Mouse (Mus musculus): Measurements from ENCODE around the gene Smyd3. TPM values are rescaled to one million over a fixed set of nuclear protein-coding genes. Genes with fewer than 3 reads are reported as not detected.
"Not testable (repeated sequence)": the region's sequence is repeated elsewhere in the genome, so short reads cannot be mapped to it uniquely, and the experiment has no call there.

Smyd3 gene
- polyA plus RNA-seq, 1 experiment from 2014 or later, result 5.7 TPM

- Histone ChIP-seq H3K4me2 (peak overlapping the region; percentile 54), H3K4me1 (replicated peaks) (peaks cover 66% of the 10 kb centered on the region), H3K27me3 (no peaks in the 10 kb centered on the region), H3K36me3 (replicated peaks) (no peaks in the 10 kb centered on the region; the same call in none of the 2 replicates), H3K9ac (peak overlapping the region; percentile 10), H3K27ac (replicated peaks) (peak overlapping the region; percentile 82), H3K9me3 (replicated peaks) (no peaks in the 10 kb centered on the region), H3K4me3 (replicated peaks) (no peak overlapping the region)
- no peak for ATAC-seq (ENCODE audit: insufficient read depth)
- 51% methylated on average over 4 of the region's 4 CpGs for WGBS (ENCODE audit: insufficient replicate concordance)
Observed at GRCm38 (mm10) chr1:179551921-179552320, 34.1 kb upstream of the Smyd3 start.

GRCm38 (mm10) chr1:179551336-179551735 is 33.5 kb upstream of the Smyd3 start:
- H3K27ac ChIP-seq (replicated peaks), result peak overlapping the region; percentile 82
- peaks cover 66% of the 10 kb centered on the region for H3K4me1 ChIP-seq (replicated peaks)
- H3K9me3 ChIP-seq (replicated peaks), result no peaks in the 10 kb centered on the region
- H3K27me3 ChIP-seq, result no peaks in the 10 kb centered on the region
- peak overlapping the region; percentile 54 for H3K4me2 ChIP-seq
- H3K4me3 ChIP-seq (replicated peaks), result no peak overlapping the region
- no peaks in the 10 kb centered on the region; the same call in none of the 2 replicates for H3K36me3 ChIP-seq (replicated peaks)
- peak; percentile 77 for ATAC-seq (ENCODE audit: insufficient read depth)
- H3K9ac ChIP-seq, result no peak overlapping the region
- 13% methylated on average over 3 of the region's 3 CpGs for WGBS (ENCODE audit: insufficient replicate concordance)

- H3K4me1 ChIP-seq (replicated peaks), result peaks cover 76% of the 10 kb centered on the region
- H3K36me3 ChIP-seq (replicated peaks), result no peaks in the 10 kb centered on the region; the same call in none of the 2 replicates
- no peaks in the 10 kb centered on the region for H3K27me3 ChIP-seq
- H3K9me3 ChIP-seq (replicated peaks), result no peaks in the 10 kb centered on the region
- no peak overlapping the region for H3K9ac ChIP-seq
- WGBS (ENCODE audit: insufficient replicate concordance), result 77% methylated on average over 5 of the region's 5 CpGs
- H3K4me3 ChIP-seq (replicated peaks), result no peak overlapping the region
- peak overlapping the region; percentile 8; the same call in 1 of the 2 replicates for H3K4me2 ChIP-seq
- peak overlapping the region; percentile 76 for H3K27ac ChIP-seq (replicated peaks)
- no peak for ATAC-seq (ENCODE audit: insufficient read depth)
Observed at GRCm38 (mm10) chr1:179548996-179549752, 31.3 kb upstream of the Smyd3 start.

GRCm38 (mm10) chr1:179548220-179548619 is 30.4 kb upstream of the Smyd3 start:
- Histone ChIP-seq H3K9me3 (replicated peaks) (no peaks in the 10 kb centered on the region), H3K4me3 (replicated peaks) (peak overlapping the region; percentile 79), H3K27me3 (no peaks in the 10 kb centered on the region), H3K4me2 (peak overlapping the region; percentile 76), H3K4me1 (replicated peaks) (peaks cover 67% of the 10 kb centered on the region), H3K36me3 (replicated peaks) (peaks cover 3% of the 10 kb centered on the region), H3K9ac (0 out of 2 replicates have a peak overlapping the region, but pooled peaks have one; percentile 87), H3K27ac (replicated peaks) (peak overlapping the region; percentile 97; the same call in 1 of the 2 replicates)
- ATAC-seq (ENCODE audit: insufficient read depth), result no peak
- 83% methylated on average over 11 of the region's 11 CpGs for WGBS (ENCODE audit: insufficient replicate concordance)

- no peak for ATAC-seq (ENCODE audit: insufficient read depth)
- Histone ChIP-seq H3K27ac (replicated peaks) (peak overlapping the region; percentile 97), H3K36me3 (replicated peaks) (peaks cover 13% of the 10 kb centered on the region)
Observed at GRCm38 (mm10) chr1:179547176-179547575, 29.3 kb upstream of the Smyd3 start.

GRCm38 (mm10) chr1:179546551-179546917 is 28.7 kb upstream of the Smyd3 start:
- H3K27me3 ChIP-seq, result no peaks in the 10 kb centered on the region
- H3K4me1 ChIP-seq (replicated peaks), result peaks cover 52% of the 10 kb centered on the region
- no peaks in the 10 kb centered on the region for H3K9me3 ChIP-seq (replicated peaks)
- peak; percentile 78 for ATAC-seq (ENCODE audit: insufficient read depth)
- peaks cover 13% of the 10 kb centered on the region for H3K36me3 ChIP-seq (replicated peaks)
- peak overlapping the region; percentile 76 for H3K4me2 ChIP-seq
- H3K4me3 ChIP-seq (replicated peaks), result peak overlapping the region; percentile 79
- under 1% methylated on average over 44 of the region's 44 CpGs for WGBS (ENCODE audit: insufficient replicate concordance)
- peak overlapping the region; percentile 87 for H3K9ac ChIP-seq
- H3K27ac ChIP-seq (replicated peaks), result peak overlapping the region; percentile 97

More at GRCm38 (mm10) chr1:179547176-179547575, 29.3 kb upstream of the Smyd3 start:
- Histone ChIP-seq H3K4me1 (replicated peaks) (peaks cover 57% of the 10 kb centered on the region), H3K9ac (peak overlapping the region; percentile 87), H3K9me3 (replicated peaks) (no peaks in the 10 kb centered on the region), H3K4me2 (peak overlapping the region; percentile 76), H3K4me3 (replicated peaks) (peak overlapping the region; percentile 79), H3K27me3 (no peaks in the 10 kb centered on the region)
- 20% methylated on average over 5 of the region's 5 CpGs for WGBS (ENCODE audit: insufficient replicate concordance)

GRCm38 (mm10) chr1:179545768-179546550 is 28.1 kb upstream of the Smyd3 start, which contains the start of the genes Tfb2m and Cnst:
Gene Tfb2m, minus strand, starts transcription at chr1:179546267.
Gene Cnst, plus strand, starts transcription at chr1:179546370.
- peaks cover 16% of the 10 kb centered on the region for H3K36me3 ChIP-seq (replicated peaks)
- H3K4me1 ChIP-seq (replicated peaks), result peaks cover 51% of the 10 kb centered on the region
- ATAC-seq (ENCODE audit: insufficient read depth), result peak; percentile 99
- under 1% methylated on average over 69 of the region's 69 CpGs for WGBS (ENCODE audit: insufficient replicate concordance)
- not testable (repeated sequence) for H3K9me3 ChIP-seq (replicated peaks); H3K27me3 ChIP-seq
- H3K27ac ChIP-seq (replicated peaks), result peak within 1 kb of the TSS; percentile 97
- peak within 1 kb of the TSS; percentile 87 for H3K9ac ChIP-seq
- H3K4me3 ChIP-seq (replicated peaks), result peak within 1 kb of the TSS; percentile 79
- peak within 1 kb of the TSS; percentile 76 for H3K4me2 ChIP-seq

- no peaks in the 10 kb centered on the region for H3K27me3 ChIP-seq
- no peak for ATAC-seq (ENCODE audit: insufficient read depth)
- H3K36me3 ChIP-seq (replicated peaks), result peaks cover 52% of the 10 kb centered on the region
- WGBS (ENCODE audit: insufficient replicate concordance), result 43% methylated on average over 3 of the region's 3 CpGs
- H3K4me2 ChIP-seq, result no peak overlapping the region
- H3K9ac ChIP-seq, result no peak overlapping the region
- no peak overlapping the region for H3K4me3 ChIP-seq (replicated peaks)
- peaks cover 18% of the 10 kb centered on the region for H3K4me1 ChIP-seq (replicated peaks)
- H3K9me3 ChIP-seq (replicated peaks), result no peaks in the 10 kb centered on the region
- no peak overlapping the region for H3K27ac ChIP-seq (replicated peaks)
Observed at GRCm38 (mm10) chr1:179541502-179541901, 23.7 kb upstream of the Smyd3 start.

- no peak overlapping the region for H3K27ac ChIP-seq (replicated peaks)
- 88% methylated on average over 3 of the region's 3 CpGs for WGBS (ENCODE audit: insufficient replicate concordance)
- no peak overlapping the region for H3K4me2 ChIP-seq
- H3K4me1 ChIP-seq (replicated peaks), result peaks cover 11% of the 10 kb centered on the region
- H3K36me3 ChIP-seq (replicated peaks), result peaks cover 60% of the 10 kb centered on the region
- H3K9me3 ChIP-seq (replicated peaks), result no peaks in the 10 kb centered on the region
- no peak overlapping the region for H3K4me3 ChIP-seq (replicated peaks)
- H3K27me3 ChIP-seq, result no peaks in the 10 kb centered on the region
- no peak for ATAC-seq (ENCODE audit: insufficient read depth)
- H3K9ac ChIP-seq, result no peak overlapping the region
Observed at GRCm38 (mm10) chr1:179539887-179540286, 22.0 kb upstream of the Smyd3 start.

GRCm38 (mm10) chr1:179539054-179539453 is 21.2 kb upstream of the Smyd3 start:
- 0 out of 2 replicates have a peak, but pooled peaks cover 3% of the 10 kb centered on the region for H3K4me1 ChIP-seq (replicated peaks)
- H3K4me3 ChIP-seq (replicated peaks), result no peak overlapping the region
- ATAC-seq (ENCODE audit: insufficient read depth), result no peak
- no peaks in the 10 kb centered on the region for H3K9me3 ChIP-seq (replicated peaks)
- no peaks in the 10 kb centered on the region for H3K27me3 ChIP-seq
- H3K4me2 ChIP-seq, result no peak overlapping the region
- no peak overlapping the region for H3K9ac ChIP-seq
- no peak overlapping the region for H3K27ac ChIP-seq (replicated peaks)
- 91% methylated on average over 3 of the region's 3 CpGs for whole genome bisulfite sequencing (ENCODE audit: insufficient replicate concordance)
- H3K36me3 ChIP-seq (replicated peaks), result peaks cover 69% of the 10 kb centered on the region

GRCm38 (mm10) chr1:179519901-179520300 is 2.1 kb upstream of the Smyd3 start:
- Histone ChIP-seq H3K27me3 (no peaks in the 10 kb centered on the region), H3K36me3 (replicated peaks) (no peaks in the 10 kb centered on the region), H3K9ac (no peak overlapping the region), H3K27ac (replicated peaks) (no peak overlapping the region), H3K9me3 (replicated peaks) (no peaks in the 10 kb centered on the region), H3K4me2 (no peak overlapping the region), H3K4me1 (replicated peaks) (peaks cover 20% of the 10 kb centered on the region), H3K4me3 (replicated peaks) (no peak overlapping the region)
- WGBS (ENCODE audit: insufficient replicate concordance), result 75% methylated on average over 3 of the region's 3 CpGs
- no peak for ATAC-seq (ENCODE audit: insufficient read depth)
